Mouse (Mus musculus): ENCODE data around the gene Dgki.

DNA sequence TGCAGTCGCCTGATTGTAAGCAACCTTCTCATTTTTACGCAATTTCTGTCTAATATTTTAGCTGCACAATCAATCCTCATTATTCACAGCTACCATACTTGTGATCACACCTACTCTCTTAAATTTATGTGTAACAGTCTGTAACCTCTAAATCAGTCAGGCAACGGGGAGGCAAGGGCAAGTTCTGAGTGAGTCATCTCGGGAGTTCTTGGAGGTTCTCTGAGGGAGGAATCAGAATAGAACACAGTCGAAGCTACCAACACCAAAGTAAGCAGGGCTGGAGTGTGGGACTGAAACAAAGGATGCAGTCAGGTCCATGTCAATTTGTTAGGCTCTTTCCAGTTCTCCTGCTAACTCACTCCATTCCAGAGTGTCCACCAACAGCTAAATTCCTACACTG is 17.9 kb upstream of the Dgki start:
- no peak for TF ChIP-seq POLR2A (IDR thresholded peaks at IDR 0.05; ENCODE audit: control insufficient read depth in 1 of 2, insufficient read depth in 1 of 2, low read depth in 1 of 2, low read length in 2 of 2, poor library complexity in 1 of 2)
- no peak for TF ChIP-seq EP300 (IDR thresholded peaks at IDR 0.05; ENCODE audit: low read depth in 1 of 2, low read length in 2 of 2)
- TF ChIP-seq USF1 (IDR thresholded peaks at IDR 0.05; ENCODE audit: low read depth, low read length), result no peak
